Mouse (Mus musculus) right cerebral cortex, postnatal 4 days (tissue): ENCODE measurements around the gene Arl14.

Experiments used
- DNase-seq: peaks from one replicate; pipeline ENCODE4 v3.0.0-alpha.2; 2022

The Arl14 gene

DNA sequence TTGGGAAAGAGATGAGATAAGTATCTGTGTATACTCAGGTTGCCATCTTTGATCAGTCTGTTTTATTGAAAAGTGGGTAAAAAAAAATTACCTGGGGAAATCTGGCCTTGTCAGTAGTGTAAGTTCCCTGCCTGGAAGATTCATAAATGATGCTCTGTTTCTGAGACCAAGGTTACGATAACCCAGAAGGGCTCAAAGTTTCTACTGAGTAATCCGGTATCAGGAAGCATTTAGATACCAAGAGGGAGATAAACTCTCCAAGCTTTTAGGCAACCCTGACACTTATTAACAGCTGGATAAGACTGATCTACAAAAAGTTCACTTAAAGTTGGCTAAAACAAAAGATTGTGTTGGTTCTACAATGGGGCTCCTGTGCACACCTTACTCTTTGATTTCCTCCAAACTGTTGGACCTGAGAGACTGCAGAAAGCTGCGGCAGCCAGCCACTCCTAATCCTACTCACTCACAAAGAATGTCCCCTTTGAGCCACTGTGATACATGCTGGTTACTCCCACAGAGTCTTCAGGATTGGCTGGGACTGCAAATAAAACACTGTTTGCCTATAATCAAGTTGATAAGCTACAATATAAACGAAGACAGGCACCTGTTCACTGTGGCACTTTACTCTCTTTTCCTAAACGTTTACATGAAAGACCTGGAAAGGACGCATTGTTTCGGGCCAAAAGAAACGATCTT, at the start of gene Arl14:
TSS of gene Arl14 (plus strand) at position 614 of the 696 bp plus-strand sequence.
- DNase-seq, result no peak

DNA sequence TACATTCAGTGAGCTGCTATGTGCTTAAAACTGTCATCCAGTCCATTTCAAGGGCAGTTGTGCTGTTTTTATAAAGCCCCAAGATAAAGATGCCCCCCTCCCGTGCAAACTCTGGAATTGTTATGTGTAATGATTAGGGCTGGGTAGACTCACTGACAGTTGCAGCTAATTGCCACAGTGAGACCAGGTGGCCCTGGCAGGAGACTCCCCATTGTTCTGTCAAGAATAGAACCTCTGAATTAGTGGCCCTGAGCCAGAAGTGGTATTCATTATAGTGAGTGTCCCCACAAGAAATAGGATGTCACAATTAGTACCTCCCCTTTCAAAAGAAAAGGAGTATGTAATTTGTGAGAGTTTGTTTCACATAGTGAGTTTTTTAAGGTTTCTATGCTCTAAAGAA, 47.0 kb upstream of the Arl14 start:
- no peak for DNase-seq

DNA sequence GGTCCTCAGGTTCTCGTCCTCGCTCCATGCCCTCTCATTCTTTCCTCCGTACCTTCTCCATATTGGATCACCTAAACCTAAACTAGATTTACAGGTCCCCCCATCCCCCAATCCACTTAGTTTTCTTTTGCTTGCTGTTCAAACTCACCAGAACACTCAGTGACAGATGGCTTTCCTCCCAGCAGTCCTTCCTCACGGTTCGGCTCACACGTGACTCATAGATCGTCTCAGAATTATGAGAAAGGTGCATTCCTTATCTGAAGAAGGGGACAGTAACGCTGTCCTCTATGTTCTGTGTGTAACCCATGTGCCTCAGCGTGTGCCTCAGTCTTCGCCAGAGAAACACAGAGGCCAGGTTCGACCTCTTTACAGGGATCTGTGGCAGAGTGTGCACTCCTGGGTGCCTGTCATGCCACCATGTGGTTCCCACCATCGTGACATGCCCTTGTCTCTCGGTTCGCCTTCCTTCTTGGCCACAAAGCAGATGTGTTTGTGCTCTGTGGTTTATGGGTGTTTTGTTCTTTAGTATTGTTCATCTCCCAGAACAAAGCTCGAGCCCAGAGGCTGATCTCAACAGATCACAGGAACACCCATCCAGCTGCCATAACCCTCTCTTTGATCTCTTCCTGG, 44.9 kb upstream of the Arl14 start:
- DNase-seq, result no peak

DNA sequence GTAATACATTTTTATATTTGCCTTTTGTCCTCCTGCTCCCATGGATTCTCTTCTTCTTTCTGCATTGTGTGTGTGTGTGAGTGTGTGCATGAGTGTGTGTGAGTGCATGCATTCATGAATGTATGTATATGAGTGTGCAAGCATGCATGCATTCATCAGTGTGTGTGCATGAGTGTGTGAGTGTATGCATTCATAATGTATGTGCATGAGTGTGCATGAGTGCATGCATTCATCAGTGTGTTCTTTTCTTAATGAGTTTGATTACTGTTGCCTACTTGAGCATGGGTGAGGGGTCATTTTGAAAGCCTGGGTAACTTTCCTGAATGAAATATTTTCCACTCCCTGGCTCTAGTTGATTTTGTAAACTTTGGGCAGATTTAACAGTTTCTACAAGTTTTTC, 44.3 kb upstream of the Arl14 start:
- DNase-seq, result no peak

DNA sequence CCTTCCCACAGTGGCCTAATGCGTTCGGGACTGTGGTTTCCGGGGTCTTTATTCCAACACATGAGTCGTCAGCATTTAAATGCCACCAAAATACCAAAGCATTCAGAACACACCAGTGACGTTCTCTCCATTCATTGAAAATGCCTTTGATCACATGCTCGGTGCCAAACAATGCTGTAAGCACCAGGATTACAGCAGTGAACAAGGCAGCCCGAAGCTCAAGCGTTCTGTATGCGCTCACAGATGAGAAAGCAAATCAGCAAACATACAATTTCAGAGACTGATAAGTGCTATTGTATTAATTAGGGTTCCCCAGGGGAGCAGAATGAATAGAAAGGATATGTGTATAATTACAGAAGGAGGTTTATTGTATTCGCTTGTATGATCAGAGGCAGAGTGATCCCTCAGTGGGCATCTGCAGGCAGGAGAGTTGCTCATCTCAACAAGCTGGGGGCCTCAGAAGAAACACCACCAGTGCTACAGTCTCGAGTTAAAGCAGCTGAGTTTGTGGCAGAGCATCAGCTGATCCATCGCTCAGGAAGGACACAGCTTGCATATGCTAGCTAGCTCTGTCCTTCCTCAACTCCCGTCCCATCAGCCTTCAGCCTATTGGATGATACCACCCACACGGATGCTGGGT, 43.7 kb upstream of the Arl14 start:
- no peak for DNase-seq

DNA sequence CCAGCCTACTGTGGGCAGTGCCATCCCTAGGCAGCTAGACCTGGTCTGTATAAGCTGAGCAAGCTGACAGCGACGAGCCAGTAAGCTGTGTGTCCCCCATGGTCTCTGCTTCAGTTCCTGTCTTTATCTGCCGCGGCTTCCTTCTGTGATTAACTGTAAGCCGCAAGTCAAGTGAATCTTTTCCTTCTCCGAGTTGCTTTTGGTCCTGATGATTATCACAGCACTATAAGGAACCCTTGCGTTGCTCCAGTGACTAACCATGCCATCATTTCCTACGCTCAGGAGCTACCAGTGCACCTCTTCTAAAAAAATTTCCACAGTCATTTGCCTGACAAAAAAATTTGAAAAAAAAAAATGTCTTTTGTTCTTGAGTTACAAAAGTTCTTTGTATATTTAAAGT, 40.7 kb upstream of the Arl14 start:
- DNase-seq, result no peak

DNA sequence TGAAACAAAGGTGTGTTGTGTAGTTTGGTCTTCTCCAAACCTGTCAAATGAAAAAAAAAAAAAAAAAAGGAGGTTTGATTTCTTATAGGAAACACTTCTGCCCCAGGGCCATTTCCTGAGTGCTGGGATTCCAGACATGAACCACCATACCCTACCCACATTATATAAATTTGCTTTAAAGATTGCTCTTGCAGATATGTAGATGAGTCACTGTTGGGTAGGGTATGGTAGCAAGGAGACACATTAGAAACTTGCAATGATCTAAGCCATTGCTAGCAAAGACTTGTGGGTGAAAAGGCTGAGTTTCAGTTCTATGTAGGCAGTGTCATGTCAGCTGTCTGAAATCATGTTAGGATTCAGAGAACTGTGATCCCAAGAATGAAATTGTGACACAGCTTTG, 40.0 kb upstream of the Arl14 start:
- DNase-seq, result no peak

DNA sequence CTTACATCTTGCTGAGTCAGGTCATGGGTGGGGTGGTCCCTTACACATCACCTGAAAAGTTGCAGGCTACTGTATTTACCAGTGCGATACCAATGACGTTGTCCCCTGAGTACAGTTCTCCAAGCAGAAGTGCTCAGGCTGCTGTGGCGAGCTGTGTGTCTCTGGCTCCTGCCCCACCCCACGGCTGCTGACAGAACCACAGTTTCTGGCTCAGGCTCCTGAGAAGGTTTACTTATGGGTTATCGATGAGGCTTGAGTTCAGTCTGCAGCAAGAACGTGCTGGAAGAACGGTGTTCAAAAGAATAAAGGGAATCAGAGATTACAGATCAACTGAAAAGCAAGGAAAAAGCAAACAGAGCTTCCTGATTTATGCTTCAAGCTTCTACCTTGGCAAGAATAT, 37.0 kb upstream of the Arl14 start:
- DNase-seq, result no peak

DNA sequence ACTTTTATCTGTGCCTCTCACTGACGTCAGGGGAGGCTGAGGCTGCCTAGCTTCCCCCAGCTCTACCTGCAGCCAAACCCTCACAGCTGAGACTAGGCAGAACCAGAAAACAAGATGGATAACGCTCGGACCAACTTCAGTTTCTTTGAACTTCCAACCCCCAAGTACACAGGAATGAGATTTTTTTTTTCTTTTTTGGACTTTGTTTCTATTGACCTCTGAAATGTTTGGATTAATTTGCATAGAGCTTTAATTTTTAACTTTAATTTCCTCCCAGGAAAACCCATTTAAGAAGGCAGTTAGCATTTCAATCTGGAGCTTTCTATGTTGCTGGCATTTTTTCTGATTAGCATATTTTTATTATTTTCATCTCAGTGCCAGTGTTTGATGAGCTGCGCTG, 36.2 kb upstream of the Arl14 start:
- no peak for DNase-seq

DNA sequence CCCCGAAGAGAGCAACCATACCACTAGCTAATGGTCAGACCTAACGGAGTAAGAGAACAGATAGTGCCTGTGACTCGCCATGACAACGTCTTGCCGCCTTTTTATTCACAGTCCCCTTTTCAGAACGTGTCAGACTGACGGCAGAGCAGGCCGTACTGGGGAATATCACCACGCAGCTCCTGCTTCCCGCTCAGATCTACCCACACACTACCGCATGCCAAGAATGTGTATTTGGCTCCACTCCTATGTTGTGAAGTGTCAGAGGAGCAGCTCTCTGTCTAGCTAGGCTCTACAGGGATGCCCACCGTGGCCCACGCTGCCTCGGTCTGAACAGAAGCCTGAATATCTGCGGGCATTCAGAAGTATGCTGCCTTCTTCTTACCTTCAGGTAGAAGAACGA, 35.6 kb upstream of the Arl14 start:
- peak; percentile 5 for DNase-seq

DNA sequence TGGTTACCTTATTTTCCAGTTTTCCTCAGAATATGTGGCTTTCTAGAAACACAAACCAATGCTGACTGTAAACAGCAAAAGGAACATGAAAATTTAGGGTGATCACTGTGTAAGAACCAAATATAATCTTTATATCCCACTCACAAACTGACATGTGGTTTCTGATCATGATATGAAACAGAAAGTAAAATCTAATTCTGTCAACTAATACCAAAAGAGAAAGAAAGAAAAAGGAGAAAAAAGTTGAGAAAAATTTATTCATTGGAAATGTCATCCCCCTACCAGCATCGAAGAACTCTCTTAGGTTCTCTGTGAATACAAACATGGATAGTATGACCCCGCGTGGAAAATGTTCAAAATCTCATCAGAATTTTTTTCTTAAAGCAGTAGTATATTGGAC, 29.2 kb upstream of the Arl14 start:
- DNase-seq, result no peak

DNA sequence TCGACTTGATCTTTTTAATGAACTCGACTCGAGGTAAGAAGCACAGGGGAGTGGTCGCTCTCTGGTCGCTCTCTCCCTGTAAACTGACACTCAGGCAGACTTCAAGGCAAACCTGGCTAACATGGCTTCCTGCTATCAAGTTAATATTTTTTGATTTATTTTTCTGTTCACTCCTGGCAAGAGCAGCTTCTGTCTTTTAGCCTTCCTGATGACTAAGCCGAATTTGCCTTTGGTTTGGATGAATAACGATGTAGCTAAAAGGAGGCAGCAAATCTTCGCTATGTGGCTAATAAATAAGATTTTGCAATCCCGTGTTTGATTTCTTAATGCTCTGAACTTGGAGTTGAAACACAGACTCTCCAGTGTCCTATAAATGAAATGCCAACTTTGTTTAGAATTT, 27.7 kb upstream of the Arl14 start:
- no peak for DNase-seq

DNA sequence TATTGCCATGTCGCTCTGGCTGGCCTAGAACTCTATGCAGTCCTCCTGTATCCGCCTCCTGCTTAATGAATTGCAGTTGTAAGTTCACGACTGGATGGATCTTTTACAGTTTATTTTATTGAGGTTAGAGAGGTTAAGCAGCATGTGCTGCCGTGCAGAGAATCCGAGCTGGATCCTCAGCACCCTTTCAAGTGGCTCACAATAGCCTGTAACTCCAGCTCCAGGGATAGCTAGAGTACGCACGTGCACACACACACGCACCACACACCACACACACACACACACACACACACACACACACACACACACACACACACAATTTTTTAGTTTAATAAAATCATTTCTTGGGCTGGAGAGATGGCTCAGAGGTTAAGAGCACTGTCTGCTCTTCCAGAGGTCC, 27.0 kb upstream of the Arl14 start:
- no peak for DNase-seq

DNA sequence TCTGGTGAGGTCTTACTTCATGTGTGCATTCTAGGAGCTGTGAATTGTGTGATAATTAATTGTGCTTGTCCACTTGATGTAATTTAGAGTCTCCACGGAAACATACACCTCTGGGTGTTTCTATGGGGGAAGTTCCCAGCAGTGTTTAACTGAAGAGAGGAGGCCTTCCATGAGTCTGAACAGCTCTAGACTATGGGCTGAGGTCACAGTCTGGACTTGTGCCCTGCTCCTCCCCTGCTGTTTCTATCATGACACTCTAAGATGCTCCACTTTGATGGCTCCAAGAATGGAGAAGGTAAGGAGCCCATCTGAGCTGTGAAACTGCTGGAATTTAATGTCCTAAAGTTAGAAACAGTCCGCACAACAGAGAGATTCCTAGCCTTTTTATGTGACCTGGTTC, 24.1 kb upstream of the Arl14 start:
- DNase-seq, result no peak

DNA sequence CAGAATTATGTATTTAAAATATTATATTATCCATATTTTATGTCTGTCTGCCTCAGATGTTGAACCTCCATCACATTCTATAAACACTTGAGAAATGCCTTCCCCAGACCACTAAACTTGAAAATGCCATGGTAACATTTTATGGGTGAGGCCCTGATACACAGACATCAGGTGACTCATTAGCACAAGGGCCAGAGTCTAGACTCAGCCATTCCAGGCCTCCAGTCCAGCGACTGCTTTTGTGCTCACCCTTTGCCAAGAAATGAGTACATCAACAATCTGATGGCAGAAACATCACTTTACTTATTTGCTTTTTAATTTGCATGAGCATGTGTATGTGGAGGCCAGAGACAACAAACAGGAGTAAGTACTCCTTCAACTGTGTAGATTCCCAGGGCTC, 22.0 kb upstream of the Arl14 start:
- DNase-seq, result no peak

DNA sequence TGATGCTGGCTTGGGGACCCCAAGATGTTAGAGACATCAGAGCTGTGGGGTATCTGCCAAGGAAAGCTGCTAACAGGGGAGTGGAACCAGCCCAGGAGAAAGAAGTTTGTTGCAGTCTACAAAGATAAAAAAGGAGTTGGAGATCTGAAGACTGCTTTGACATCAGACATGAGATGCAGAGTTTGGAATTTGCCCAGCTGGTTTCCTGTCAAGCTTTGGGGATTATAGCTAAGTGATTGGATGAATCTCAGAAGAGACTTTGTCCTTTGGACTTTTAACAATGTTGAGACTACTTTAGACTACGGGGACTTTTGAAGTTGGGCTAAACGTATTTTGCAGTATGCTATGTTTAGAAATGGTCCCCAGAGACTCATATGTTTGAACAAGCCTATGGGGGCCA, 21.0 kb upstream of the Arl14 start:
- DNase-seq, result no peak

DNA sequence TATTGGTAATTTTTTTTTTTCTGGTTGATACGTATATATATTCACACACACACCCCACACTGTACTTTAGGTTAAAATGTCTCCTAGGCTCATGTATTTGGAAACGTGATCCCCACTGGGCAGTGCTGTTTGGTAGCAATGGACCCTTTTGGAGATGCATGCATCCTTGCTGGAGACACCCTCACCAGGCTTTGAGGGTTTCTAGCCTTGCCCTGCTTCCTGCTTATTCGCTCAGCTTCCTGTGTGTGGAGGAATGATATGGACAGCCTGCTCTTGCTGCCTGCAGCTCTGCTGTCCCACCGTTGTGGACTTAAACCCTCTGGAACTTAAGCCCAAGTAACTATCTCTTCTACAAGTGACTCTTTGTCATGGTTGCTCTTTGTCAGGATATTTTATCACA, 19.3 kb upstream of the Arl14 start:
- DNase-seq, result no peak

DNA sequence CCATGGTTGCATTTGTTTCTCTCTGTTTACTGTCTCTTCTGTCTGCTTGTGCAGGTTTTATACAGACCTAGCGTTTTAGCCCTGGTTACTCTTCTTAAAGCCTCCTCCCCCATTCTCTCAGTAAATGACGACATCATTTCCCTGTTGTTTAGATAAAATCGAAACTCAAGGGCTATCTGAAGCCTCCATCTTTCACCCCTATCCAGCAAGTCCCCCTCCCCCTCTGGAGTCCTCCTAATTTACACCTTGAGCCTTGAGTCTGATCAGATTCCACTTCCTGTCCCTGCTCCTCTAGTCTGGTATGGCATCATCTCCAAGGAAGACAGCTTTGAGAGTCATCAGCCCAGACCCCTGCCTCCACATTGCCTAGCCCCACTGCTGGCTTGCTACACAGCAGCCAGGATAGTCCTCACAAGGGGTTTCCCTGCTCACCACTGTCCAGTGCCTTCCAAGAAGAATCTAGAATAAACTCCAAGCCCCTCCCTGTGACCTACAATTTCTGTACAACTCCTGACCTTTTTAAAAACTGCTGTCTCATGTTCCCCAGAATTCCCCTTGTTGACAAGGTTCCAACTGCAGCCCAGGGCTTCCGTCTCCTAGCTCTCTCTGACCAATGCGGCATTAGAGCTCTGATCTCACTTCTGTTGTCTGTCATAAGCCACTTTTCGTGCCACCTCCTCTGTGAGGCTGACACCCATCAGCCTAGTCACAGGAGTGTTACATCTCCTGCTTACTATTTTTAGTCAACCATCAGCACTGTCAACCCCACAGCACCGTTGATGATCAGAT, 16.8 kb upstream of the Arl14 start:
- no peak for DNase-seq

DNA sequence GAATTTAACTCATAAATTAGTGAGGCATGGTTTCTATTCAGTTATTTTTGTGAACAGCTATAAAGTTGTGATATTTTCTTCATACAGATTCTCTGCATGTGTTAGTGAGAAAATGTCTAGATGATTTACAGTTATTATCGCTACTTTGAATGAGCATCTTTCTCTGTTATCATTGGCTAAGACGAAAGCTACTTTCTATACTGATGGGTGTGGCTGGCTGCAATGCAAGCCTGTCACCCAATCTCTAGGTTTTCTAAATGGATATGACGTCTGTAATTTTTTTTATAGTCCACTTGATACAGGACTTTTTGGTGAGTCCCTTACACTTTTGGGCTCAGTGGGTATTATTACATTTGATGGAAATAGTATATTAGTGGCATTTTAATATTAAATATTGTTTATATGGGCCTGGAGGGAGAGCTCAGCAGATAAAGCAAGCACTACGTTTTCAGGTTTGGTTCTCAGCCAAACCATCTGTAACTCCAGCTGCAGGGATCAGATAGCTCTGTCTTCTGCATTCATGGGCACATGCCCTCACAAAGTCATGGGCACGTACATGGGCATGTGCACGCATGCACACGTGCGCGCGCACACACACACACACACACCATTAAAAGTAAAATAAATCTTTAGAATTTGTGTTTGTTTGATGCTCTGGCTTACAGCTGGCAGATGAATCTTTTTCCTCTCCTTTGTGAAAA, 15.9 kb upstream of the Arl14 start:
- DNase-seq, result no peak

DNA sequence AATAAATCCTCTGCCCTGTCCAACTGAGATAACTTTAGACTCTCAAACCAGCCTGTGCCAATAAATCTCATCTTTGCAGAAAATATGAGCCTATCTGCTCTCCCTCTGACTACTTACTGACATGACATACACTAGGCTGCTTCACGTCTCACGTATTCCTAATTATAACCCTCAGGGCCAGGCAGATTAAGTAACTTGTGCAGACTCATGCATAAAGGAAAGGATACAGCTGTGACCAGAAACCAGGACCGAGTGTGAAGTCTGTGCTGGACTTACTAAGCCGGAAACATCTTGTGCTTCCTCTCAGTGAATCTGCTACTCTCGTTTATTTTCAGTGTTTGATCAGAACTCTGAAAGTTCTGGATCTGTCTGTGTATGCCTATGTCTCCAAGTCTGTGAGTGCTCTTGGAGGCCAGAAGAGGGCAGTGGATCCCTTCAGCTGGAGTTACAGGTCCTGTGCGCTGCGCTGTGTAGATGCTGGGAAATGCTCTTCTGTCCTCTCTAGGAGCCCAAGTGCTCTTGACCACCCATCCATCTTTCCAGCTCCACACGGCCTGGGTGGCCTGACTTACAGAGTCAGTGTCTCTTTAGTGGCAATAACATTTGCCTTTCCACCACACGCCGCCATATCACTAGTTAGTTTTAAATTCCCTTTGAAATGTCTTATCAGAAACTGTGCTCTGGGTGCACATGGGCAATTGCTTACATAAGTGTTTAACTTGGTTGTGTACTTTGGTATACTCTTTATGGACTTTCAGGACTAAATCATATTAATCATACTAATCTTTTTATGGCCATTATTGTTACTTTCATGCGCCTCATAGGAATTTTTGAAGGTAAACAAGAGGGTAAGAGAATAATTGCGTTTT, 13.5 kb upstream of the Arl14 start:
- DNase-seq, result peak; percentile 6

DNA sequence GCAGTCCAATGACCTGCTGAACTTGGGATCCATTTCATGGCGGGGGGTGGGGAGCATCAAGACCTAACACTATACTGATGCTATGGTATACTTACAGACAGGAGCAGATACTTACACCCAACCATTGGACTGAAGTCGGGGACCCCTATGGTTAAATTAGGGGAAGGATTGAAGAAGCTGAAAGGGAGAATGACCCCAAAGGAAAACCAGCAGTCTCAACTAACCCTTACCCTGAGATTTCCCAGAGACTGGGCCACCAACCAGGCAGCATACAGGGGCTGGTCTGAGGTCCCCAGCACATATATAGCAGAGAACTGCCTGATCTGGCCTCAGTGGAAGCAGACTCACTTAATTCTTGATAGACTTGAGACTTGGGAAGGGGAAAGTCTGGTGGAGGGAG, 10.0 kb upstream of the Arl14 start:
- no peak for DNase-seq

DNA sequence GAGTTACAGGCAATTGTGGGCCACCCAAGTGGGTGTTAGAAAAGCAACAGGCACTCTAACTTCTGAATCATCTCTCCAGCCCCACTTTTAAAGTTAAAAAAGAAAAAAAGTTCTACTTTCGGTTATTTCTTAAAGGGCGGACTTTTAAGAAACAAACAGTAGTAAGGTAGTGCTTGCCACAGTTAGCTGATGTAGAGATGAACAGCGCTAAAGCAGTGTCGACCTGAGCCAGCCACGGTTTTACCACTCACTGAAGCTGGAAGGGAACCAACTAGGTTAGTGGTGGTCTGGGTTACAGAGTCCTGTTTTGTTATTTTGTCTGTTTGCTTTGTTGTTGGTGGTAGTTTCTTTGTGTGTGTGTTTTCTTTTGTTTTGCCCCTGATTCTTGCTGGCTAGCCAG, 8.8 kb upstream of the Arl14 start:
- no peak for DNase-seq
